Mouse (Mus musculus) lung, postnatal 4 days (tissue): ENCODE measurements around the gene Hoxc10.

Experiments used
- DNase-seq, 2 experiments: peaks; one replicate each; pipeline ENCODE4 v3.0.0; 2021

Hoxc10 gene

DNA sequence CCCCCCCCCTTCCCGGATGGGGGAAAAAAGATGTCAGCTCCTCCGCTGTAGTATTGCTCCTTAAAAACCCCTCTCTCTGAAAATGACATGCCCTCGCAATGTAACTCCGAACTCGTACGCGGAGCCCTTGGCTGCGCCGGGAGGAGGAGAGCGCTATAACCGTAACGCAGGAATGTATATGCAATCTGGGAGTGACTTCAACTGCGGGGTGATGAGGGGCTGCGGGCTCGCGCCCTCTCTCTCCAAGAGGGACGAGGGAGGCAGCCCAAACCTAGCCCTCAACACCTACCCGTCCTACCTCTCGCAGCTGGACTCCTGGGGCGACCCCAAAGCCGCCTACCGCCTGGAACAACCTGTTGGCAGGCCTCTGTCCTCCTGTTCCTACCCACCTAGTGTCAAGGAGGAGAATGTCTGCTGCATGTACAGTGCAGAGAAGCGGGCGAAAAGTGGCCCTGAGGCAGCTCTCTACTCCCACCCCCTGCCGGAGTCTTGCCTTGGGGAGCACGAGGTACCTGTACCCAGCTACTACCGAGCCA is at the start of gene Hoxc10:
Hoxc10 (plus strand) TSS at position 21 of the 536 bp plus-strand sequence.
- DNase-seq = no peak

DNA sequence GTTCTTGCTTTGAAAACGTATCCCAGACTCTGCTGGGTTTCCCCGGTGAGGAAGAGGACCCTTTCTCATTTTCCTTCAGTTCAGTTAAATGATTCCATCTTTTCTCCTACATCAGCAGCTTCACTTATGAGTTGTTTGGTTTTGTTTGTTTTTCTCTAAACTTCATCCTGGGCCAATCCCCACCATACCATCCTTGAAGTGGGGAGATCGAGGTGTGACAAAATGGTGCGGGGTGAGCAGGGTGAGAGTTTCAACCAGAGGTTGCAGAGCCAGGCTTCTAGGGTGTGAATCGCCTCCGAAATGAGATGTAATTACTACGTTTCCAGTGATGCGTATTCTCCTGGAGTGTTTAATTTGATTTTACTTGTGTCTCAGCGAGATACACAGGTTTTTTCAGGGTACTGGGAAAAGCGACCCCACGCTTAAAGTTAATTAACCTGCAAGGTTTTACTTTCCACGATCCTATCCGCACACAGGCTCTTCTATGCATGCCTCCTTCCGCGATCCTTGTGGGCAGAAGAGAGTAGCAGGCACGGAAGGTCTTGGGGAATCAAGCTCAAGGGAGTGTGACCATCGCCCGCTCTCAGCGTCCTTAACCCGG is 48.5 kb upstream of the Hoxc10 start:
- no peak for DNase-seq

DNA sequence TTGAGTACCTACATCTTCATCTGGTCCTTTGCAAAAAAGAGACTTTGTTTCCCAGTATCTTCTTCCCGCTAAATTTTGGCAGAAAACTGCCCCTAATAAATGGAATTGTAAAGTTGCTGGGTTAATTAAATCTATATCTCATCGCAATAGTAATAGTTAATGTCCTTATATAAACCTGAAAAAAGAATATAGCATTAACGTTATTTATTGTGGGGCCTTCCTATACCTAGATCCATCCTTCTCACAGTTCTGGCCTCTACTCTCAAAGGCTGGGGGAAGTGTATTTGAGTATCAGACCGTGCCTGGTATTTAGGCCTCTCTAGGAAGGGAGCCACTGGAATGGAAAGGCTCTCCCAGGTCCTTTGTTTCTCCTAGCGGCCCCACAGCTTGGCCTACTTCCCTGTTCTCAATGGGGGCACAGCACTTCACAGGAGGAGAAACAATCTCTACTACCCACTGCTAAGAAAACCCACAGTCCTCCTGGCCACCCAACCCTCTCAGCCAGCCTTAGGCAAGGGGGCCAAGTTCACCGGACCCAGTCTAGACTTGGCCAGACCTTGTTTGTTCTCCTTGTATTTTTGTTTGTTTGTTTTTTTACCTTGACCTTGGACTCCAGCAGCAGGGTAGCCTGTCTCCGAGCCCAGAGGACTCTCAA is 47.9 kb upstream of the Hoxc10 start:
- DNase-seq = no peak

DNA sequence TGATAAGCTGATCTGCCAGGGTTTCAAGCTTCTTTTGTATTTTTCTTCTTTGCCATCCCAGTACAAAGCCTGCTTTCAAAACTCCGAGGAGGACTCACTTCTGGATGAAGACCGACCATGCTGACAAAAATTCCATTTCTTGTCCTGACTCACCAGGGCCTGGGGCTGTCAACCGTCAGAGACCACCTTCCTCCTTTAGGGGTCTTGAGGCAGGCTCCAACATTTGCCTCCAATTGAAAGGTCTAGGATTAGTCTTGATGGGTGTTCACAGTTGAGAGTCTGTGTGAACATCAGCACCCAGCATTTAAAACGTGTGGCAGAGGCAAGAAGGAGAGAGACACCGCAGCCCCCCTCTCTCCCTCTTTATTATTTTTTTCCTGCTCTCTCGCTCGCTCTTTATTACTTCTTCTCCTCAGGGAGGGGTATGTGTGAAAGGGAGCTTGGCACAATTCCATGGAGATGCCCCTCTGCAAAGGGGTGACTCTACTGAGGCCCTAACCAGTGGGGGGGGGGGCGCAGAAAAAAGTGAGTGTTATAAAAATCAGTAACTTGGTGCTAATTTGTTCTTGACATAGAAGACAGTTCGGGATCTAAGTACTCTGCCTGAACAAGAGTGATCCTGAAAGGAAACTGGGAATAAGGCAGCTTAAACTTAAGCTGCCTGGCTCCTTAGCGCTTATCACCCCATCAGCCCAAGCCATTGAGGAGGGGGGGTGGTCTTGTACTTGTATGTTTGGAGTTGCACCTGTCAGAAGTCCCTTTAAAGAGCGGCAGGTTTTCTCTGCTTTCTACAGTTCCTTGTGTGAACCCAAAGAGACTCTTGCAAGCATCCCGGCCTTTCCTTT is 47.0 kb upstream of the Hoxc10 start:
- no peak for DNase-seq

DNA sequence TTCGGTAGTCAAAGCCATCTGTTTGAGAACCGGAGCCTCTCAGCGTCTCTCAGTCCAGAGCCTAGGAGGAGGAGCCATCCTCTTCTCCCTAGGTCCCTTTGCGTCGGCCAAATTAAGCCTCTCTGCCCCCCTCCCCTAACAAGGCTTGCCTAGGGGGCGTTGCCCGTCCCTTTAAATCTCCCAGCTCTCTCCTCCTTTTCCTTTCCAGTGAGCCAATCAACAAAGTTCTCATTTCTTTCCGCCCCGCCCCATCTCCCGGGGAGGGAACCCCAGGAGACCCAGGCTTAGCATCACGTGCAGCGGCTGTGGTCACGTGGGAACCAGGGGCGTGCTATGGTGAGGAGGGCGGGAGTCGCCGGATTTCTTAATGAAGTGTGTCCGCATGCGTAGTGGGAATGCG is 46.0 kb upstream of the Hoxc10 start:
- DNase-seq = peak; percentile 35 to 56

DNA sequence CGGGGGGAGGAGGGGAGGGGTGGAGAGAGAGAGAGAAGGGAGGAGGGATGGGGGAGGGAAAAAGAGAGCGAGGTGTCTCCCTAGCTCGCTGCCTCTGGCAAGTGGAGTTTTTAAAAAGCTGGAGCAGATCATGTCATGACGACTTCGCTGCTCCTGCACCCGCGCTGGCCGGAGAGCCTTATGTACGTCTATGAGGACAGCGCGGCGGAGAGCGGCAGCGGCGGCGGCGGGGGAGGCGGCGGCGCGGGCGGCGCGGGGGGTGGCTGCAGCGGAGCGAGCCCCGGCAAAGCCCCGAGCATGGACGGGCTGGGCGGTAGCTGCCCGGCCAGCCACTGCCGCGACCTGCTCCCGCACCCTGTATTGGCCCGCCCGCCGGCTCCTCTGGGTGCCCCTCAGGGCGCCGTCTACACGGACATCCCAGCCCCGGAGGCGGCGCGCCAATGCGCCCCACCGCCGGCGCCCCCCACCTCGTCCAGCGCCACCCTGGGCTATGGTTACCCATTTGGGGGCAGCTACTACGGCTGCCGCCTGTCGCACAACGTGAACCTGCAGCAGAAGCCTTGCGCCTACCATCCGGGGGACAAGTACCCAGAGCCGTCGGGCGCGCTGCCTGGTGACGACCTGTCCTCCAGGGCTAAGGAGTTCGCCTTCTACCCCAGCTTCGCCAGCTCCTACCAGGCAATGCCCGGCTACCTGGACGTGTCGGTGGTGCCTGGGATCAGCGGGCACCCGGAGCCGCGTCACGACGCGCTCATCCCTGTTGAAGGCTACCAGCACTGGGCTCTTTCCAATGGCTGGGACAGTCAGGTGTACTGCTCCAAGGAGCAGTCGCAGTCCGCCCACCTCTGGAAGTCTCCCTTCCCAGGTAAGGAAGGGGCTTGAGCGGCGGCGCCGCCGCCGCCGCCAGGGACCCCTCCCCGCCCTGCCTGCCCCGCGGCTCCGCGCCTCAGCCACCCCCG is 45.3 kb upstream of the Hoxc10 start, which contains the start of gene Hoxc13:
Hoxc13 (plus strand) TSS at position 51 of the 959 bp plus-strand sequence.
- DNase-seq = no peak

DNA sequence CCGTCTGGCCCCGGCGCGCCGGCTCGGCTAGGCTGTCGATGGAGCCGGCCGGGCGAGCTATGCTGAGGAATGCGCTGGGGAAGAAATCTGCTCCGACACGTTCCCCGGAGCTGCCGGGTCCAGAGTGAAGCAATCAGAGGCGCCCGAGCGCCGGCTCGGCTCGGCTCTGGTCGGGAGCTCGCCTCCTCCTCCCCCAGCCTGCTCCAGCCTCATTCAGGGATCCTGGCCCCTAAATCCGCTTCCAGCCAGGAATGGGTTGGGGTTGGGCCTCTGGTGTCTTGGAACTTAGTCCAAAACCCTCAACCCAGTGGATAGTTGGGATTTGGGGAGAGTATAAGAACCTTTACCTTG is 44.6 kb upstream of the Hoxc10 start:
- peak in 1 of 2 experiments; percentile 51 for DNase-seq

DNA sequence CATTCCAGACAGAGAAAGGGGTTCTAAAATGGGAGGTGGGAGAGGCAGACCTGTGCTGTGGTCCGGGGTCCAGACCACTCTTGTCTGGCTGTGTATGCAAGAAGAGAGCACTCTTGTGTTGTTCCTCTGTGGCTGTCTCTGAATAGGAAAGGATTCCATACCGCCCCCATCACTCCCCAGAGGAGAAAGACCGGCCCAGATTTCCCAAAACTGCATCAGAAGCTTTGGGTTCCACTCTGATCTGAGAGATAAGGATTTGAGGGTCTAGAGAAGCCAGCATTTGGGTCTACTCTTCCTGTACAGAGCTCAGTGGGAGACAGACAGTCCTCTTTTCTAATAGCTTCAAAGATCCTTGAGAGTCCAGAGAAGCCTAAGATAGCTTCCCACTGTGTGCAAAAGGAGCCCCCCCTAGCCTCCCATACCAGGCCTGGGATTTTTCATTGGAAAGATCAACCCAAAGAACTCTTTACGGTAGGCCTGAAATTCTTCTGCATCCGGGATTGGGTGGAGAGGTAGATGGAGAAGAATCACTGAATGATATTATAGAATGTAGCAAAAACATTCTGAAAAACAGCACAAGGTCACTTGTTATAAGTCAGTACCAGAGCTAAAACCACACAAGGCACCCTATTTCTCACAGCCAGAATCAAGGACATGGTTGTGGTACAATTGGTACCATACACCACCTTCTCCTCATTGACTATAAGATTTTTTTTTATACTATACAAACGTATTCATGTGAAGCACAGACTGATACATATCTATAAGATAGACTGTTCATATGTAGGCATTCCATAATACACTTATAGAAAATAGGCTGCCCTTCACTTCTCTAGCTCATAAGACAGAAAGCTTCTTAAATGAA is 43.7 kb upstream of the Hoxc10 start:
- DNase-seq = no peak

DNA sequence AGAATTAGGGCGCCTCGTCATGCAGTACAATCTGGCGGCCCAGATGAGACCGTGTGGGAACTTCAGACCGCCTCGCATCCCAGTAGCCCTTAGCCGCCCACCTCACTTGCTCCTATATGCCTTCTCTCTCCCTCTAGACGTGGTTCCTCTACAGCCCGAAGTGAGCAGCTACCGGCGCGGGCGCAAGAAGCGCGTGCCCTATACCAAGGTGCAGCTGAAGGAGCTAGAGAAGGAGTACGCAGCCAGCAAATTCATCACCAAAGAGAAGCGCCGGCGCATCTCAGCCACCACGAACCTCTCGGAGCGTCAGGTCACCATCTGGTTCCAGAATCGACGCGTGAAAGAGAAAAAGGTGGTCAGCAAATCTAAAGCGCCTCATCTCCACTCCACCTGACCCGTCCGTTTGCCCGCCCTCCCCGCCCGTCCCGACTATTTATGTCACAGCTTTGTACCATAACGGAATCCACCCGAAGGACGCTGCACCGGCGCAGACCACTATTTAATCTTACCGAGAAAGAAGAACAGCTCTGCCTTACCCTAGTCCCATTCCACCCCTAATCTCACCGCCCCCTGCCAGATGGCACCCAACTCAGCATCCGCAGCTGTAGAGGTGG is 39.5 kb upstream of the Hoxc10 start:
- no peak for DNase-seq

DNA sequence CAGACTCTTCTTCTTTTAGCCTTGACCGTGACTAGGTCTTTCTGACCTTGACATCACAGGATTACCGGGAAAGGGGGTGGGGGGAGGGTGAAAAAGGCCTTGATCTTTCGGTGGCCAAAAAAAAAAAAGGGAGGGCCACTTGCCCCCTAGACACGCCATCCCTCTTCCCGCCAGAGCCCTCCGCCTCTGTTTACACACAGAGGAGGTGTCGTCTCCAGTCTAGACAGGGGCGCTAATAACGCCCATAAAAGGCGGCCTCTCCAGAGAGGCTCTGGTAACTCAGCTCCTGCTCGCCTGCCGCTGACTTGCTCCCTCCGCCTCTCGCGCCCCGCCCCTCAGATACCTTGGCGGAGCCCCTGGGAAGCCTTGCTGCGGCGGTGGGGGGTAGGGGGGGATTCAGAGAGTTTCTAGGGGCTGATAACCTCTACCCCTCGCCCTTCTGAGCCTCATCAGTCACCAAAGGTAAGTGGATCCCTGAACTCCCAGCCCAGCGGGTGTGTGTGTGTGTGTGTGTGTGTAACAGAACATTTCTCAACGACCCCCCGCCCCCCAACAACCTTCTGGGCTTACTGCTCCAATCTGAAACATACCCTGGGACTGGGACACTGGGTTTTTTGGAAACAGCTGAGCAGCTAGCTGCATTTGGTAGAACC is 34.8 kb upstream of the Hoxc10 start:
- no peak for DNase-seq

DNA sequence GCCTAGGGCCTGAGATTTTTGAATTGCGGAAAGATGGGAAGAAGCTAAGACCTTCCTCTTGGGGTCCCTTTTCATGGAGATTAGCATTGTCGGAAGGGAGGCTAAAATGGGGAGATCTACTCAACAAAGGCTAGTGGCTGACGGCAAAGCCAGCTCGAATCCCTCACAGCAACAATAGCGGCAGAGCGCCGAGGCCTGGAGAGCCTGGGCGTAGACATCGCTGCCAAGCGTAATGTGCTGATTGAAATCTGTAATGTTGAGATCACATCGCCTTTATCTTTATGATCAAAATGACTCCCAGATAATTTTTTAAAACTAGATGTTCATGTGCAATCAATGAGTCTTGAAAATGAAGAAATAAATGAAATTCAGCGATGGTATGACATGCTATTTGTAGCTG is 32.2 kb upstream of the Hoxc10 start:
- DNase-seq = no peak

DNA sequence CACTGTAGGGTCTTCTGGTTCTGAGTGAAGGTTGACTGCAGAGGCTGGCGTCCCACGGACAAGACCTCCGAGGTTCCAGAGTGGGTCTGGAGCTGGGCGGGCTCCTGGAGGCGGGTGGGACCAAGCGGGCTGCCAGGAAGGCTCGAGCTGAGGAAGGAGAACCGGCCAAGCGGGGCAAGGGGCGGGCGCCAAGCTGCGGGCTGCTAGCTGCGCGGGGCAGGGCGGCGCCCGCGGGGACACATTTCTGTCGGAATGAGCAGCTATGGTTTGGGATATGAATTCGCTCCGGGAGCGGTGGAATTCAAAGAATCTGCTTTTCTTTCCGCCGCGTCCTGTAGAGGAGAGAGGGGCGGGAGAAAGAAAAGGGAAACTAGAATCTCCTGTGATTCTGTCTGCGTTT is 31.7 kb upstream of the Hoxc10 start:
- no peak for DNase-seq

DNA sequence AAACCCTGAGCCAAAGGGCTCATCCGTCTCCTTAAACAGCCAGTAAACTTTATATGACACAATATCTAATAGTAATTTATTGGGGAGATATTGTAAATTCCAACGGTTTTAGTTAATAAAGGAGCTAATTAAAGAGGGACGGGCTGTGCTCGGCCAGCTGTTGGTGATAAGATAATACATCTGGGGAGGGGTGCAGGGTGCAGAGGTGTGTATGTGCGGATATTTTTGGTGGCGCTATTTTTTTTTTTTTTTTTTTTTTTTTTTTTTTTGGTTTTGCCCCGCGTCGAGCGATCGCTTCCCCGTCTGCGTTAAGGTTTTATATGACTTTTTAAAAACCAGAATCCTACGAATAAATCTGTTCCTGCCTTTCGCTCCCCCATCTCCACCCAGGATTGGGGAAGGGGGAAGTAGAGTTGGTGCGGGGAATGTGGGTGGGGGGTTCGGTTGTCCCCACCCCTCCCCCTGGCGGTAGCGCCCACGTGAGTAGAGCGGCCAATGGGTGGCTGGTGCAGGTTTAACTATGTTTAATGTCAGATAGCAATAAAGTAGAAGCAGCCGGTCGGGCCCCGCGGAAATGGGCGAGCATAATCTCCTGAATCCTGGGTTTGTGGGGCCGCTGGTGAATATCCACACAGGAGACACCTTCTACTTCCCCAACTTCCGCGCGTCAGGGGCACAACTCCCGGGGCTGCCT is 30.2 kb upstream of the Hoxc10 start, which contains the start of gene Hoxc12:
Hoxc12 (plus strand) TSS at position 479 of the 694 bp plus-strand sequence.
- DNase-seq = no peak

DNA sequence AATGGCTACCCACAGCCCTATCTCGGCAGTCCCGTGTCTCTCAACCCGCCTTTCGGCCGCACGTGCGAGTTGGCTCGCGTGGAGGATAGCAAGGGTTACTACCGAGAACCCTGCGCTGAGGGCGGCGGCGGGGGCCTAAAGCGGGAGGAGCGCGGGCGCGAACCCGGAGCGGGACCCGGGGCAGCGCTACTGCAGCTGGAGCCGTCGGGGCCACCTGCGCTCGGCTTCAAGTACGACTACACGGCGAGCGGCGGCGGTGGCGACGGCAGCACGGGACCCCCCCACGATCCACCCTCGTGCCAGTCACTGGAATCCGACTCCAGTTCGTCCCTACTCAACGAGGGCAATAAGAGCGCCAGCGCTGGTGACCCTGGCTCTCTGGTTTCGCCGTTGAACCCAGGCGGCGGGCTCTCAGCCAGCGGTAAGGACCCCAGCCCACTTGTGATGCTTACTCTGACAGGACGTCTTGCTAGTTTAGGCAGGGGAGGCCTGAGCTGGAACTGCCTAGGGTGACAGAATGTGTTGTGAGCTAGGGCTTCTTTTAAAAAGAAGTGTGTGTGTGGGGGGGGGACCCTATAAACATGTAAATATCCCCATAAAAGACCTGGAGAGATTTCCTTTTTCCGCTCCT is 29.4 kb upstream of the Hoxc10 start:
- no peak for DNase-seq

DNA sequence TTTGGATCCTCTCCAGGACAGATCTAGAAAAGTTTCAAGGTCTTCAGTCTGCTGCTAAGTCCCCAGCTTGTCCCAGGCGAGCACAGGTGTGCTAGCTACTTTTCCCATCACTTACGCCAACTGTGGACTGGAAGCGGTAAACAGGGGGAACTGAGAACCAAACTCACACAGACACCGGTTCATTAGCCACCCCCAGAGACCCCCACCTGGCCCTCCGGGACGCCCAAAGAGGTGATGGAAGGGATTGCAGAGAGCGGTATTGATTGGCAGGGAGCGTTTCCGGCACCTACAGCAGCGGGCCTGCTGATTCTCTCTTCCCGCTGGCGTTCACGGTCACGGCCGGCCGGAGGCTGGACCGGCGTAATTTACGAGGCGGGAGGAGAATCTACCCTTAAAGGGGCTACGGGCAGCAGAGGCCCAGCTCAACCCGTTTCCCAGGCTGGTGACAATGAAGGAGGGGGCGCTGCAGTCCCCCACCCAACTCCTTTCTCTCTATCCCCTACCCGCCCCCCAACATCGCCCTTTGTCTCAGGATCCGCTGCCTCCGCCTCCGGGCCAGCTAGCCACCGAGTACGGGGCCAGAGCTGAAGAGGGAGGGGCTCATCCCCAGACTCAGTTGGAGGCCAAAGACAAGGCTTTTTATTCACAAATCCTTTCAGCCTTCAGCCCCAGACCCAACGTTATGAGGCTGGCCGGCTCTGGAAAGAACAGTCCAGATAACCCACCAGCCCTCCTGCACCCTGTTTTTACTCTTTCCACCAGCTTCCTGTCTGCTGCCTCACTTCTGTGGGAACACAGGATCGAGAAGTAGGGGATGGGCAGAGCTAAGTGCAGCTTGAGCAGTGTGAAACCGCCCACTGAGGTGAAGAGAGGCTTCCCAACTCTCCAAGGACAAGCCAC is 27.1 kb upstream of the Hoxc10 start:
- DNase-seq = no peak

DNA sequence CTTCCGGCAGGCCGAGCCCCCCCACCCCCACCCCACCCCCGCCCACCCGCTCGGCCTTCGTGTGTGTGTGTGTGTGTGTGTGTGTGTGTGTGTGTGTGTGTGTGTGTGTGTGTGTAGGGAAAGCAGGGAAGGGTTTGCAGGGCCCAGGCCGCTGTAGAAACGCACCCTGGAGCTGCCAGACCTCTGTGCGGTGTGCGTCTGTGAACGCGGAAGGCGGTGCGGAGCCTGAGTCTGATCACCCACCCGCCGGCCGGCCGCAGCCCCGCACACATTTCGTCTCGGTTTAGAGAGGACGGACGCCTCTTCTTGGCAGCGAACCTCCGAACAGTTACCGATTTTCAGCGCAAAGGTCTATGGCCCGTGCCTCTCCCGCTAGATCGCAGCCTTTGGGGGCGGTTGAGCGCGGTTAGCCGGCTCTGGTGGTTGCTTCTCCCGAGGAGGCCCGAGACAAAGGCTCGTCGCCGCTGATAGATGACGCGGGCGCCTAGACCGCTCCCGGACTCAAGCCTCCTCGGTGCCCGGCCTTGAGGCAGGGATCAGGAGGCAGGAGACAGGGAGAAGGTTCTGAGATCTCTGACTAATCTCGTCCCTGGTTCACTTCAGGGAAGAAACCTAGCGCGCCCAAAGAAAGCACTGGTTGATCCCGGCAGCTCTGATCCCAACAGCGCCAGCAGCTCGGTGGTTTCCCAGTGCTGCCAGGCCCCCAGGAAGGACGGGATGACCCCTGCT is 23.7 kb upstream of the Hoxc10 start:
- DNase-seq = no peak

DNA sequence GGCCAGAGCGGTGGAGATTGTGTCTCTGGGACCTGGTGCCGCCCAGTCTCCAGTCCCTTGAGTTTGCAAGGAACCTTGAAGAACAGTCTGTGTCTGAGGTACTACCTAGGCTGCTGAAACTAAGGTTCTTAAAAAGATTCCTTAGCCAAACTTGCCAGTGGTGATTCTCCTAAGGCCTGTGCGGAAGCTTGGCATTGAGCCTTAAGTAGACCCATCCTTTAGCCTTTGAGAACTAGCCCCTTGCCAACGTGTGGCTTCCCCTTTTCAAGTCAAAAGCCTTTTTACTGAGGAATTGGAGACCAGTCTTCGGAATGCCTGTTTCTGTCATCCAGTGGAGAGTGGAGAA is 23.2 kb upstream of the Hoxc10 start:
- no peak for DNase-seq
